Mouse (Mus musculus): Measurements from ENCODE around the gene Prkce.

Prkce gene

GRCm38 (mm10) chr17:86535827-86536656 lies 368.5 kb downstream of the Prkce start:
- DNase-seq (ENCODE audit: extremely low spot score, low read depth, low spot score) = peak; percentile 77

- no peak for DNase-seq (ENCODE audit: extremely low spot score, low read depth, low spot score)
Measured at GRCm38 (mm10) chr17:86539881-86540430, 372.4 kb downstream of the Prkce start.

GRCm38 (mm10) chr17:86546529-86546928 lies 378.9 kb downstream of the Prkce start:
- DNase-seq (ENCODE audit: extremely low spot score, low read depth, low spot score) = no peak

GRCm38 (mm10) chr17:86549128-86549527 lies 381.5 kb downstream of the Prkce start:
- no peak for DNase-seq (ENCODE audit: extremely low spot score, low read depth, low spot score)

- DNase-seq (ENCODE audit: extremely low spot score, low read depth, low spot score) = no peak
Measured at GRCm38 (mm10) chr17:86551561-86551960, 384.0 kb downstream of the Prkce start.

GRCm38 (mm10) chr17:86551995-86552394 lies 384.4 kb downstream of the Prkce start:
- DNase-seq (ENCODE audit: extremely low spot score, low read depth, low spot score) = no peak

GRCm38 (mm10) chr17:86559206-86559891 lies 391.8 kb downstream of the Prkce start:
- no peak for DNase-seq (ENCODE audit: extremely low spot score, low read depth, low spot score)

- no peak for DNase-seq (ENCODE audit: extremely low spot score, low read depth, low spot score)
Measured at GRCm38 (mm10) chr17:86560499-86560898, 392.9 kb downstream of the Prkce start.

GRCm38 (mm10) chr17:86570491-86570890 lies 402.9 kb downstream of the Prkce start:
- no peak for DNase-seq (ENCODE audit: extremely low spot score, low read depth, low spot score)

GRCm38 (mm10) chr17:86571266-86571665 lies 403.7 kb downstream of the Prkce start:
- no peak for DNase-seq (ENCODE audit: extremely low spot score, low read depth, low spot score)

GRCm38 (mm10) chr17:86572136-86572535 lies 404.6 kb downstream of the Prkce start:
- DNase-seq (ENCODE audit: extremely low spot score, low read depth, low spot score) = no peak

- DNase-seq (ENCODE audit: extremely low spot score, low read depth, low spot score) = no peak
Measured at GRCm38 (mm10) chr17:86572576-86572975, 405.0 kb downstream of the Prkce start.

- DNase-seq (ENCODE audit: extremely low spot score, low read depth, low spot score) = no peak
Measured at GRCm38 (mm10) chr17:86573596-86574248, 406.1 kb downstream of the Prkce start.

- DNase-seq (ENCODE audit: extremely low spot score, low read depth, low spot score) = no peak
Measured at GRCm38 (mm10) chr17:86580724-86581123, 413.1 kb downstream of the Prkce start.

- no peak for DNase-seq (ENCODE audit: extremely low spot score, low read depth, low spot score)
Measured at GRCm38 (mm10) chr17:86582341-86582740, 414.8 kb downstream of the Prkce start.

GRCm38 (mm10) chr17:86586441-86586840 lies 418.9 kb downstream of the Prkce start:
- no peak for DNase-seq (ENCODE audit: extremely low spot score, low read depth, low spot score)

GRCm38 (mm10) chr17:86588704-86589449 lies 421.3 kb downstream of the Prkce start:
- no peak for DNase-seq (ENCODE audit: extremely low spot score, low read depth, low spot score)

- DNase-seq (ENCODE audit: extremely low spot score, low read depth, low spot score) = no peak
Measured at GRCm38 (mm10) chr17:86589681-86590080, 422.1 kb downstream of the Prkce start.

- no peak for DNase-seq (ENCODE audit: extremely low spot score, low read depth, low spot score)
Measured at GRCm38 (mm10) chr17:86591241-86591640, 423.7 kb downstream of the Prkce start.

- DNase-seq (ENCODE audit: extremely low spot score, low read depth, low spot score) = no peak
Measured at GRCm38 (mm10) chr17:86592991-86593586, 425.5 kb downstream of the Prkce start.
